Mouse (Mus musculus) kidney, adult 9 months (tissue): ENCODE results near the gene Gm20403.
"Not testable (repeated sequence)": the region's sequence is repeated elsewhere in the genome, so short reads cannot be mapped to it uniquely, and the experiment has no call there.

Experiments used
- DNase-seq: peaks from one replicate; pipeline ENCODE4 v3.0.0; 2022

Gm20403 gene

GRCm38 (mm10) chr12:54986052-54986717 lies at the start of gene Gm20403:
Gene Gm20403, minus strand, starts transcription at chr12:54986529.
- DNase-seq: peak; percentile 89

GRCm38 (mm10) chr12:55027088-55027487 lies 40.8 kb upstream of the Gm20403 start:
- DNase-seq: no peak

- DNase-seq: no peak
Measured at GRCm38 (mm10) chr12:55023284-55023683, 37.0 kb upstream of the Gm20403 start.

GRCm38 (mm10) chr12:55019421-55019877 lies 33.1 kb upstream of the Gm20403 start:
- no peak for DNase-seq

GRCm38 (mm10) chr12:55017119-55017721 lies 30.9 kb upstream of the Gm20403 start:
- no peak for DNase-seq

- no peak for DNase-seq
Measured at GRCm38 (mm10) chr12:55016339-55017118, 30.2 kb upstream of the Gm20403 start.

GRCm38 (mm10) chr12:55015428-55015827 lies 29.1 kb upstream of the Gm20403 start:
- no peak for DNase-seq

GRCm38 (mm10) chr12:55013626-55014398 lies 27.5 kb upstream of the Gm20403 start, which contains the start of gene Baz1a:
Gene Baz1a, minus strand, starts transcription at chr12:55014348.
- peak; percentile 39 for DNase-seq

- no peak for DNase-seq
Measured at GRCm38 (mm10) chr12:55013031-55013430, 26.7 kb upstream of the Gm20403 start.

- no peak for DNase-seq
Measured at GRCm38 (mm10) chr12:55007361-55008008, 21.2 kb upstream of the Gm20403 start.

GRCm38 (mm10) chr12:55006071-55006470 lies 19.7 kb upstream of the Gm20403 start:
- no peak for DNase-seq

GRCm38 (mm10) chr12:55004396-55004795 lies 18.1 kb upstream of the Gm20403 start:
- no peak for DNase-seq

- no peak for DNase-seq
Measured at GRCm38 (mm10) chr12:55003843-55004242, 17.5 kb upstream of the Gm20403 start.

- not testable (repeated sequence) for DNase-seq
Measured at GRCm38 (mm10) chr12:55002532-55002931, 16.2 kb upstream of the Gm20403 start.

- DNase-seq: peak; percentile 20
Measured at GRCm38 (mm10) chr12:54999016-54999690, 12.8 kb upstream of the Gm20403 start.

GRCm38 (mm10) chr12:54998411-54998810 lies 12.1 kb upstream of the Gm20403 start:
- no peak for DNase-seq

GRCm38 (mm10) chr12:54996979-54997474 lies 10.7 kb upstream of the Gm20403 start:
- no peak for DNase-seq

GRCm38 (mm10) chr12:54995965-54996364 lies 9.6 kb upstream of the Gm20403 start:
- no peak for DNase-seq

- no peak for DNase-seq
Measured at GRCm38 (mm10) chr12:54994418-54994817, 8.1 kb upstream of the Gm20403 start.

- no peak for DNase-seq
Measured at GRCm38 (mm10) chr12:54994068-54994386, 7.7 kb upstream of the Gm20403 start.

- no peak for DNase-seq
Measured at GRCm38 (mm10) chr12:54993246-54994067, 7.1 kb upstream of the Gm20403 start.
